Mouse (Mus musculus) mouse trophoblast stem cell (cell line): ENCODE measurements around the gene Becn1.

Source experiments
- in situ Hi-C, 2 experiments: fragments of 300-500 bp; cut with MseI, MboI; formaldehyde crosslinking; loops; 2 replicates in 1 of 2; 3 replicates in 1 of 2; pipeline ENCODE4 v1.15.1; 2025

The Becn1 gene

DNA sequence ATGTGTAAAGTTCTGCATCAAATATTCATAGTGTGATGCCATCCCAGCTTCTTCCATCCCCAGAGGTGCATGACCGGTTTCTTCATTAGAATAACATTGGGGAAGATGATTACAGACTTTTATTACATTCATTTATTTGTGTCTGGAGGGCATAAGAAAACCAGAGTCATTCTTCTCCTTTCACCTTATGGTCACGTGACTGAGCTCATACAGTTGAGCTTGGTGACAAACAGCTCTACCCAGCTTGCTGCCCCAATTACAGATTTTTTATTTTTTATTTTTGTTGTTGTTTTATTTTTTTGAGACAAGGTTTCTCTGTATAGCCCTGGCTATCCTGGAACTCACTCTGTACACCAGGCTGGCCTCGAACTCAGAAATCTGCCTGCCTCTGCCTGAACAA lies 29.6 kb downstream of the Becn1 start:
- in situ Hi-C loops, result no loop called here

- in situ Hi-C loops, result no loop called here
Observed at GRCm38 (mm10) chr11:101269577-101270116, 32.4 kb downstream of the Becn1 start.

DNA sequence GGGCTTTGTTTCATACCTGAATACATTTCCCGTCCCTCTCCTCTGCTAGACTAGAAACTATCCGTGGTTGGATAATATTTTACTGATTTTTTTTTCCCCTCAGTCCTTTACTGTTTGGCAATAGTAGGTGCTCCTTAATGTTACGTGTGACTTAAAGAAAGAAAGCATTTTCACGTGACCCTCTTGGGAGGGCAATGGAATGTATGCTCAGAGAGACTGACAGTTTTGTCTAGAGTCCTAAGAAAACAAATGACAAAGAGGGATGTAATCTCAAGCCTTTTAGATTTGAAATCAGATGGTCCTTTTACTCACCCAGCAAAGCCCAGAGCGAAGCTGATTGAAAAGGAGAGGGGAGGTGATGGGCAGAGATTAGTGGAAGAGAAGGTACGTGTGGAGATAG lies 36.2 kb downstream of the Becn1 start:
- in situ Hi-C loops, result no loop called here

DNA sequence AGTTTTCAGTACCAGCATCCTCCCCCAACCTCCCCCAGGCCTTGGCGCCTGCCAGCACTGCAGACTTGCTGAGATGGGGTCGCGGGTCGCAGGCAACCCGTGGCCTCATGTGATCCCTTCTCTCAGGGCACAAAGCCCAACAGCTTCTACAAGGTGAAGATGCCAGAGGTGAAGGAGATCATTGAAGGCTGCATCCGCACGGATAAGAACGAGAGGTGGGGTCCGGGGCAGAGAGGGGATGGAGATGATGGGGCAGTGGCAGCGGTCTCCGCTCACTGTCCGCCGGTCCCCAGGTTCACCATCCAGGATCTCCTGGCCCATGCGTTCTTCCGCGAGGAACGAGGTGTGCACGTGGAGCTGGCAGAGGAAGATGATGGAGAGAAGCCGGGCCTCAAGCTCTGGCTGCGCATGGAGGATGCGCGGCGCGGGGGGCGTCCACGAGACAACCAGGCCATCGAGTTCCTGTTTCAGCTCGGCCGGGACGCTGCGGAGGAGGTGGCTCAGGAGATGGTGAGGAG lies 37.1 kb downstream of the Becn1 start:
- in situ Hi-C loops, result no loop called here

GRCm38 (mm10) chr11:101263989-101264280 lies 38.2 kb downstream of the Becn1 start:
- in situ Hi-C loops, result no loop called here

GRCm38 (mm10) chr11:101263138-101263988 lies 38.7 kb downstream of the Becn1 start:
- in situ Hi-C loops, result no loop called here

DNA sequence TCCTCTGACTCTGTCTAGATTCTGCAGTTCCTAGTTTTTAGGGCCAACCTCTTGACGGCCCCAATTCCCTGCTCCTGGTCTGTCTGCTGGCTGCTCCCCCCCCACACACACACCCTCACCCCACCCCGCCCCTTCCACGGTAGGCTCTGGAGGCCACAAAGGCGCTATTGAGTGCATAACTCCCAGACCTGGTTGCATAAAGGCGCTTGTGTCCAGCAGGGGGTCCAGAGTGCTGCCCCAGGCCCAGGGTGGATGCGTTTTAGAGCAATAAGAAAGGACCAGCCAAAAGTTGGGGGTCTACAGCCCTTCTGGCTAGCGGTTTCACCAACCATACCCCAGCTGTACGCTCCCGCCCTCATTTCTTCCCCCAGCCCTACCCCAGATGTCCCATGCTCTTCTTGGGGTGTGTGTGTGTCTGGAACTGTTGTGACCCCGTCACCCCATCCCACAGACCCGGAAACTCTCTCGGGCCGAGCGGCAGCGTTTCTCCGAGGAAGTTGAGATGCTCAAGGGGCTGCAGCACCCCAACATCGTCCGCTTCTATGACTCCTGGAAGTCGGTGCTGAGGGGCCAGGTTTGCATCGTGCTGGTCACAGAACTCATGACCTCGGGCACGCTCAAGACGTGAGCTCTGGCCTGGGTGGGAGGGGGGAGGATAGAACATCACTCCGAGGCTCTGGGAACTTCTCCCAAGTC lies 39.7 kb downstream of the Becn1 start:
- in situ Hi-C loops, result no loop called here

DNA sequence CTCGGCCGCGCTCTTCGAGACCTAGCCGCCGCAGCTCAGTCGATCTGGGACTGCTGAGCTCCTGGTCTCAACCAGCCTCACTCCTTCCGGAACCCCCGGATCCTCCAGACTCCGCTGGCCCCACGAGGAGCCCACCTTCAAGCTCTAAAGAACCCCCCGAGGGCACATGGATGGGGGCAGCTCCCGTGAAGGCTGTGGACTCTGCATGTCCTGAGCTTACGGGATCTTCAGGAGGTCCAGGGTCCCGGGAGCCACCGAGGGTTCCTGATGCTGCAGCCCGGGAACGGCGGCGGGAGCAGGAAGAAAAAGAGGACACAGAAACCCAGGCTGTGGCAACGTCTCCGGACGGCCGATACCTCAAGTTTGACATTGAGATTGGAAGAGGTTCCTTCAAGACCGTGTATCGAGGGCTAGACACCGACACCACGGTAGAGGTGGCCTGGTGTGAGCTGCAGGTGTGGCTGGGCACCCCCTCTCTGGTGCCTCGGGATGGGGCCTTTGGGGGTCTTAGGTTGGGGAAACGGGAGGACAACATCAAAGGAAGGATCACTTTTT lies 41.2 kb downstream of the Becn1 start:
- in situ Hi-C loops, result no loop called here

GRCm38 (mm10) chr11:101259948-101260825 lies 41.9 kb downstream of the Becn1 start, which contains the start of gene Wnk4:
Wnk4 (plus strand) TSS chr11:101260567.
- in situ Hi-C loops, result no loop called here

GRCm38 (mm10) chr11:101259261-101259712 lies 42.8 kb downstream of the Becn1 start:
- in situ Hi-C loops, result no loop called here

DNA sequence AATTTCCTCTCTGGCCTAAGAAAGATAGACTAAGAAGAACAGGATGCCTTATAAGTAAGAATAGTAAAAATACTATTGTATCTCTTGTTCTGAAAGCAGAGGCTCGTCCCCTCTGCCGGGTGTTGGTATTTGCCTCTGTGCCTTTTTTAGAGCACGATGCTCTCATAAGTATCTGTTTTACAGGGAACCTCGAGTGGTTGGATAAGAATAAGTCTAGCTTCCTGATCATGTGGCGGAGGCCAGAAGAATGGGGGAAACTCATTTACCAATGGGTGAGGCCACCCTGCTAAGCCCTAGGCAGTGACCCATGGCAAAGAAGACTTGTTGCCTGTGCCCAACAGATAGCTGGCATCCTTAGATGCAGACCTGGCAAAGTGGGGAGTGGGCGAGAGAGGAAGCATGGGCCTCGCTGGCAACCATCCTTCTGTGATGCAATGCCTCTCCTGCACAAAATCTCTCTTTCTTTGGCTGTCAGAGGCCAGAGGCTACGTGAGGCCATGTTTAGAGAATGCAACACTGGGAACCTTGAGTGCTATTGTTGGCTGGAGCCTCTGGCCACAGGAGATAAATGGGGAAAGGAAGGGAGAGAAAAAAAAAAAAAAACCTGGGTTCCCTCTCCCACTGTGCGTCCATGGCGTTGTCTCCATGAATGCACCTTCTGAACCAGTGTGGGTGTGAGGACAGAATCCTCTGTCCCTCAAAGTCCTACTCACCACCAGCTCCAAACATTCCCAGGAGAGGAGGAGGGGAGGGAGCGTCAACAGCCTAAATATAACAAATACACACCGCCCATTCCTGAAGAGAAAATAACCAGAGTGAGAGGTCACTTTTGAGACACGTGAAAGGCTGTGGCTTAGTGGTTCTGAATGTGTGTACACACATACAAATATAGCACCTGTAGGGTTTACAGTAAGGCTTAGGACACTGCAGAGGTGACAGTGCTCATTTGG lies 46.0 kb downstream of the Becn1 start:
- in situ Hi-C loops, result no loop called here

GRCm38 (mm10) chr11:101253613-101254389 lies 48.3 kb downstream of the Becn1 start, which contains the start of gene Vps25:
Vps25 (plus strand) TSS chr11:101253707.
- in situ Hi-C loops, result no loop called here

DNA sequence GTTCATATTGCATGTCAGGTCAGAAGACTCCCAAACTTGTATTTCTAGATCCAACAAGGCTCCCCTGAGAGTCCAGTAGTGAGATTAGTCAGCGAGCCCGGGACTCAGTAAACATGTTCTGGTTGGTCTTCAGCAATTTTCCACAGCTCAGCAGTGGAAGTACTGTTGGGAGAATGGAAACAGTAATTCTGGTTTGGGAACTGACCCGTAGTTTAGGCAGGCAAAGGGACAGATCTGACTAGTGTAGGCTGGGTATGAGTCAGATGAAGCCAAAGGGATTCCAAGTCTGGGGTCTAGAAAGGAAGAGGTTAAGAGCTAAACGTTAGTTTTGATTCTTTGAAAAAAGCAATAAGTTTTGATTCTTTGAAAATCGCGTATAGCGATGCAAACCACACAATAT lies 49.1 kb downstream of the Becn1 start:
- in situ Hi-C loops, result no loop called here

DNA sequence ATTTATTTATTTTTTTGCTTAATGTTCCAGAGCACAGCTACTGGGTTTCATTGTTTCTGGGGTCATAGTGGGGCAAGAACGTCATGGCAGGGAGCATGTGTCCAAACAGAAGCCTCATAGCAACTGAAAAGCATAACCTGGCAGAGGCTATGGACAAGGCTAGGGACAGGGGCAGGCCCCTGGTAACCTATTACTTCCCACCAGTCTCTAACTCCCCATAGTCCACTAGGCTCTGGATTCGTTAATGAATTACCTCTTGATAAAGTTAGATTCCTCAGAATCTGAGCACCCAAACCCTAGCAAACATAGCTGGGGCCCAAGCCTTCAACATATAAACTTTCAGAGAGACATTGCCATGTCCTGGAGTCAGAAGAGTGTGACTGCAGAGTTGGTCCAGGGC lies 51.1 kb downstream of the Becn1 start:
- in situ Hi-C loops, result no loop called here

- in situ Hi-C loops, result loop anchor here (5.0 kb wide), 1 partner anchor 36 kb away; no protein-coding TSS in a partner anchor
Observed at GRCm38 (mm10) chr11:101248258-101248994, 53.7 kb downstream of the Becn1 start.

- in situ Hi-C loops, result loop anchor here (5.0 kb wide), 1 partner anchor 35 kb away; no protein-coding TSS in a partner anchor
Observed at GRCm38 (mm10) chr11:101247521-101248030, 54.5 kb downstream of the Becn1 start.

DNA sequence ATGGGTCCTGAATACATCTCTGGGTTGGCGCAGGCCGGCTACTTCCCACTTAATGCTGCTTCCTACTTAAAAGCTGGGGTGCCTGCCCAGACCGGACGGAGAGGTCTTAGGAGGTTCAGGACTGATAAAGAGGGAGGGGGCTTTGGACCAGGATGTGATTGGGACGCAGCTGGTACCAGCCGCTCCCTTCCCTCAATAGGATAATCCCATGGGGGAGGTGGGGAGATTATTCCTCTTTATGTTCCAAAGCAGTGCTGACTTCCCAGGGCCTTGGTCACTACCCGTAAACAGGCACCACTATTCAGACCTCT lies 55.4 kb downstream of the Becn1 start:
- in situ Hi-C loops, result loop anchor here (5.0 kb wide), 1 partner anchor 34 kb away; no protein-coding TSS in a partner anchor
